Mouse (Mus musculus) myocyte (in vitro differentiated cells): Measurements from ENCODE around the gene Tff2. TPM values are rescaled to one million over a fixed set of nuclear protein-coding genes. Genes with fewer than 3 reads are reported as not detected.

ENCODE experiments used
- H3K27me3 ChIP-seq: one replicate; pipeline ENCODE4 v1.6.1; 2011; ENCODE audit not compliant: control insufficient read depth, insufficient read depth, insufficient read length
- H3K36me3 ChIP-seq: one replicate; pipeline ENCODE4 v1.6.1; 2011; ENCODE audit not compliant: control insufficient read depth, insufficient read depth
- H3K4me2 ChIP-seq: one replicate; pipeline ENCODE4 v1.6.1; 2011; ENCODE audit warnings: low read depth, control low read depth
- H3K4me3 ChIP-seq: one replicate; pipeline ENCODE4 v1.5.1; 2011; ENCODE audit warnings: mild to moderate bottlenecking, control low read depth, moderate library complexity
- H3K79me2 ChIP-seq: one replicate; pipeline ENCODE4 v1.6.1; 2011; ENCODE audit not compliant: control insufficient read depth, insufficient read depth
- H3ac ChIP-seq: one replicate; pipeline ENCODE4 v1.6.1; 2011; ENCODE audit not compliant: control insufficient read depth, insufficient read length
- CEBPB ChIP-seq: IDR thresholded peaks from 2 replicates; pipeline ENCODE4 v1.6.1; 2011; ENCODE audit warnings: mild to moderate bottlenecking, moderate library complexity; ENCODE audit not compliant: poor library complexity, insufficient read depth, severe bottlenecking
- E2F4 ChIP-seq: IDR thresholded peaks from one replicate; pipeline ENCODE4 v1.6.1; 2011; ENCODE audit warnings: mild to moderate bottlenecking, control low read depth, moderate library complexity; ENCODE audit not compliant: insufficient read depth
- MAX ChIP-seq: IDR thresholded peaks from one replicate; pipeline ENCODE4 v1.6.1; 2011; ENCODE audit warnings: low read depth, mild to moderate bottlenecking, control low read depth
- MYOD1 ChIP-seq, 3 experiments: IDR thresholded peaks; one replicate each; pipeline ENCODE4 v1.6.1; 2011; ENCODE audit warnings: control low read depth in 2 of 3, low read depth in 2 of 3, mild to moderate bottlenecking in 2 of 3, moderate library complexity in 1 of 3; ENCODE audit not compliant: insufficient read length in 2 of 3, control insufficient read depth in 1 of 3
- MYOG ChIP-seq, 3 experiments: IDR thresholded peaks; one replicate each; pipeline ENCODE4 v1.6.1; 2011; ENCODE audit warnings: control low read depth in 2 of 3, low read depth in 2 of 3, mild to moderate bottlenecking in 2 of 3; ENCODE audit not compliant: insufficient read length in 2 of 3, control insufficient read depth in 1 of 3, insufficient read depth in 1 of 3
- POLR2A ChIP-seq: IDR thresholded peaks from one replicate; pipeline ENCODE4 v1.6.1; 2011; ENCODE audit warnings: low read depth, mild to moderate bottlenecking, control low read depth, moderate library complexity; ENCODE audit not compliant: insufficient read length
- POLR2AphosphoS2 ChIP-seq: IDR thresholded peaks from one replicate; pipeline ENCODE4 v1.6.1; 2011; ENCODE audit warnings: low read depth, control low read depth; ENCODE audit not compliant: insufficient read length
- REST ChIP-seq: IDR thresholded peaks from one replicate; pipeline ENCODE4 v1.6.1; 2011; ENCODE audit warnings: mild to moderate bottlenecking, control low read depth, moderate library complexity; ENCODE audit not compliant: insufficient read depth, insufficient read length
- SRF ChIP-seq: IDR thresholded peaks from one replicate; pipeline ENCODE4 v1.6.1; 2011; ENCODE audit warnings: low read depth; ENCODE audit not compliant: control insufficient read depth, insufficient read length
- TCF12 ChIP-seq: IDR thresholded peaks from one replicate; pipeline ENCODE4 v1.6.1; 2011; ENCODE audit warnings: mild to moderate bottlenecking, control low read depth; ENCODE audit not compliant: poor library complexity, insufficient read depth, severe bottlenecking
- TCF3 ChIP-seq: IDR thresholded peaks from one replicate; pipeline ENCODE4 v1.6.1; 2011; ENCODE audit warnings: low read depth, control low read depth; ENCODE audit not compliant: insufficient read length
- USF1 ChIP-seq: IDR thresholded peaks from one replicate; pipeline ENCODE4 v1.6.1; 2011; ENCODE audit warnings: low read depth, mild to moderate bottlenecking, control low read depth, moderate library complexity
- polyA plus RNA-seq: library from polyadenylated mRNA; unstranded; fragments of >200 nt; fragmentation: generic; extraction: Trizol; gene quantifications from one replicate; pipeline ENCODE4 v1.2.1, GENCODE M21; 2012; ENCODE audit warnings: missing spikeins

The Tff2 gene
- polyA plus RNA-seq, 1 experiment = not detected

GRCm38 (mm10) chr17:31119429-31119828 is 24.7 kb downstream of the Tff2 start:
- Histone ChIP-seq H3K4me3 (no peak overlapping the region), H3K27me3 (no peaks in the 10 kb centered on the region), H3ac (no peak overlapping the region), H3K79me2 (no peaks in the 10 kb centered on the region), H3K4me2 (no peak overlapping the region), H3K36me3 (no peaks in the 10 kb centered on the region)
- TF ChIP-seq TCF12 = no peak
- no peak for TF ChIP-seq CEBPB
- no peak for TF ChIP-seq MAX
- TF ChIP-seq POLR2AphosphoS2 = no peak
- no peak for TF ChIP-seq REST
- no peak for TF ChIP-seq SRF
- no peak for TF ChIP-seq USF1
- TF ChIP-seq E2F4 = no peak
- no peak for TF ChIP-seq TCF3
- no peak for TF ChIP-seq POLR2A
- no peak for TF ChIP-seq MYOD1 (IDR thresholded peaks at IDR 0.05; ENCODE audit: control insufficient read depth in 1 of 3, insufficient read length in 2 of 3, low read depth in 2 of 3)
- TF ChIP-seq MYOG (IDR thresholded peaks at IDR 0.05; ENCODE audit: control insufficient read depth in 1 of 3, insufficient read depth in 1 of 3, insufficient read length in 2 of 3, low read depth in 2 of 3) = no peak

GRCm38 (mm10) chr17:31117946-31118345 is 26.1 kb downstream of the Tff2 start:
- Histone ChIP-seq H3K36me3 (no peaks in the 10 kb centered on the region), H3K27me3 (no peaks in the 10 kb centered on the region), H3K4me2 (no peak overlapping the region), H3K4me3 (no peak overlapping the region), H3ac (no peak overlapping the region), H3K79me2 (no peaks in the 10 kb centered on the region)
- TF ChIP-seq MYOD1 (IDR thresholded peaks at IDR 0.05; ENCODE audit: control insufficient read depth in 1 of 3, insufficient read length in 2 of 3, low read depth in 2 of 3) (no peak), TCF3 (no peak), REST (no peak), USF1 (no peak), POLR2A (no peak), TCF12 (no peak), MYOG (IDR thresholded peaks at IDR 0.05; ENCODE audit: control insufficient read depth in 1 of 3, insufficient read depth in 1 of 3, insufficient read length in 2 of 3, low read depth in 2 of 3) (no peak), MAX (no peak), SRF (no peak), E2F4 (no peak), POLR2AphosphoS2 (no peak), CEBPB (no peak)

GRCm38 (mm10) chr17:31116063-31116462 is 28.0 kb downstream of the Tff2 start:
- Histone ChIP-seq H3K27me3 (no peaks in the 10 kb centered on the region), H3K79me2 (no peaks in the 10 kb centered on the region), H3K36me3 (no peaks in the 10 kb centered on the region), H3ac (no peak overlapping the region), H3K4me3 (no peak overlapping the region), H3K4me2 (no peak overlapping the region)
- TF ChIP-seq POLR2A (no peak), REST (no peak), POLR2AphosphoS2 (no peak), CEBPB (no peak), TCF12 (no peak), E2F4 (no peak), MYOD1 (IDR thresholded peaks at IDR 0.05; ENCODE audit: control insufficient read depth in 1 of 3, insufficient read length in 2 of 3, low read depth in 2 of 3) (no peak), TCF3 (no peak), SRF (no peak)

- no peak for TF ChIP-seq POLR2A
- TF ChIP-seq MYOD1 (IDR thresholded peaks at IDR 0.05; ENCODE audit: control insufficient read depth in 1 of 3, insufficient read length in 2 of 3, low read depth in 2 of 3) = no peak
- TF ChIP-seq POLR2AphosphoS2 = no peak
- TF ChIP-seq TCF12 = no peak
- no peak for TF ChIP-seq TCF3
- TF ChIP-seq E2F4 = no peak
- TF ChIP-seq SRF = no peak
- no peak for TF ChIP-seq REST
- TF ChIP-seq CEBPB = no peak
- no peak for TF ChIP-seq USF1
- TF ChIP-seq MAX = no peak
- H3K4me3 ChIP-seq = no peak overlapping the region
- no peak overlapping the region for H3K4me2 ChIP-seq
- no peaks in the 10 kb centered on the region for H3K79me2 ChIP-seq
- H3K36me3 ChIP-seq = no peaks in the 10 kb centered on the region
- H3K27me3 ChIP-seq = no peaks in the 10 kb centered on the region
- H3ac ChIP-seq = no peak overlapping the region
Observed at GRCm38 (mm10) chr17:31113191-31113856, 30.8 kb downstream of the Tff2 start.

GRCm38 (mm10) chr17:31108388-31108787 is 35.7 kb downstream of the Tff2 start:
- TF ChIP-seq TCF3 (no peak), POLR2AphosphoS2 (no peak), MAX (no peak), MYOG (IDR thresholded peaks at IDR 0.05; ENCODE audit: control insufficient read depth in 1 of 3, insufficient read depth in 1 of 3, insufficient read length in 2 of 3, low read depth in 2 of 3) (no peak), E2F4 (no peak), USF1 (no peak), SRF (no peak), POLR2A (no peak), REST (no peak), CEBPB (no peak), MYOD1 (IDR thresholded peaks at IDR 0.05; ENCODE audit: control insufficient read depth in 1 of 3, insufficient read length in 2 of 3, low read depth in 2 of 3) (no peak)
- H3K4me2 ChIP-seq = no peak overlapping the region

More at GRCm38 (mm10) chr17:31108388-31108787, 35.7 kb downstream of the Tff2 start:
- no peak overlapping the region for H3K4me3 ChIP-seq
- no peaks in the 10 kb centered on the region for H3K36me3 ChIP-seq
- H3K79me2 ChIP-seq = no peaks in the 10 kb centered on the region
- no peak overlapping the region for H3ac ChIP-seq
- H3K27me3 ChIP-seq = no peaks in the 10 kb centered on the region
